Mouse (Mus musculus) myocyte (in vitro differentiated cells): ENCODE data around the gene Nectin1.

Source experiments
- CEBPB ChIP-seq: IDR thresholded peaks from 2 replicates; pipeline ENCODE4 v1.6.1; 2011; ENCODE audit warnings: mild to moderate bottlenecking, moderate library complexity; ENCODE audit not compliant: poor library complexity, insufficient read depth, severe bottlenecking
- E2F4 ChIP-seq: IDR thresholded peaks from one replicate; pipeline ENCODE4 v1.6.1; 2011; ENCODE audit warnings: mild to moderate bottlenecking, control low read depth, moderate library complexity; ENCODE audit not compliant: insufficient read depth
- MAX ChIP-seq: IDR thresholded peaks from one replicate; pipeline ENCODE4 v1.6.1; 2011; ENCODE audit warnings: low read depth, mild to moderate bottlenecking, control low read depth
- MYOD1 ChIP-seq, 3 experiments: IDR thresholded peaks; one replicate each; pipeline ENCODE4 v1.6.1; 2011; ENCODE audit warnings: control low read depth in 2 of 3, low read depth in 2 of 3, mild to moderate bottlenecking in 2 of 3, moderate library complexity in 1 of 3; ENCODE audit not compliant: insufficient read length in 2 of 3, control insufficient read depth in 1 of 3
- POLR2A ChIP-seq: IDR thresholded peaks from one replicate; pipeline ENCODE4 v1.6.1; 2011; ENCODE audit warnings: low read depth, mild to moderate bottlenecking, control low read depth, moderate library complexity; ENCODE audit not compliant: insufficient read length
- POLR2AphosphoS2 ChIP-seq: IDR thresholded peaks from one replicate; pipeline ENCODE4 v1.6.1; 2011; ENCODE audit warnings: low read depth, control low read depth; ENCODE audit not compliant: insufficient read length
- TCF12 ChIP-seq: IDR thresholded peaks from one replicate; pipeline ENCODE4 v1.6.1; 2011; ENCODE audit warnings: mild to moderate bottlenecking, control low read depth; ENCODE audit not compliant: poor library complexity, insufficient read depth, severe bottlenecking
- USF1 ChIP-seq: IDR thresholded peaks from one replicate; pipeline ENCODE4 v1.6.1; 2011; ENCODE audit warnings: low read depth, mild to moderate bottlenecking, control low read depth, moderate library complexity

DNA sequence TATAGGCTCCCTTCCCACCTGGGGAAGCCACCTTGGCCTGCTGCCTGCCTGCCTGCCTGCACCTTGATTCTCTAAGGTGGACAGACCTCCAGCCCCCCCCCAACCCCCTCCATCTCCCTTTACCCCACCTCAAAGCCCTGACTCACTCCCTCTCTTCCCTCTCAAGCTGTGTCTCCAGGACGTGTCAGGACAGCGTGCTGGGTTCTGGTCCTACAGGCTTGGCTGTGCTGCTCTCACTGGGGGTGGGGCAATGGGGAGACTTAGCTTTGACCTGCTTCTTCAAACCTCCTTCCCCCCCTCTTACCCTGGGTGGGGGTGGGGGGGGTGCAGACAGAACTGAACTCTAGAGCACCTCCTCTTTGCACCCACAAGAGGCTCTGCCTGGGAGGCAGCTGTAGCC is 29.7 kb downstream of the Nectin1 start:
- TF ChIP-seq POLR2AphosphoS2, result no peak
- TF ChIP-seq POLR2A, result no peak
- TF ChIP-seq USF1, result no peak
- no peak for TF ChIP-seq E2F4
- no peak for TF ChIP-seq CEBPB
- no peak for TF ChIP-seq MAX
- no peak for TF ChIP-seq MYOD1 (IDR thresholded peaks at IDR 0.05; ENCODE audit: control insufficient read depth in 1 of 3, insufficient read length in 2 of 3, low read depth in 2 of 3)
- no peak for TF ChIP-seq TCF12
